Mouse (Mus musculus) C2C12 (cell line): ENCODE data around the gene Tmem144.

Source experiments
- CEBPB ChIP-seq: IDR thresholded peaks from one replicate; pipeline ENCODE4 v1.6.1; 2011; ENCODE audit warnings: low read depth, mild to moderate bottlenecking, control low read depth, moderate library complexity
- CTCF ChIP-seq: IDR thresholded peaks from one replicate; pipeline ENCODE4 v1.5.1; 2011; ENCODE audit not compliant: control insufficient read depth, insufficient read depth, insufficient read length
- FOSL1 ChIP-seq: IDR thresholded peaks from one replicate; pipeline ENCODE4 v1.8.0; 2011; ENCODE audit warnings: mild to moderate bottlenecking, low read length; ENCODE audit not compliant: poor library complexity, insufficient read depth, severe bottlenecking
- MAX ChIP-seq: IDR thresholded peaks from one replicate; pipeline ENCODE4 v1.6.1; 2011; ENCODE audit warnings: mild to moderate bottlenecking, control low read depth
- MYOD1 ChIP-seq: IDR thresholded peaks from one replicate; pipeline ENCODE4 v1.6.1; 2011; ENCODE audit warnings: low read depth; ENCODE audit not compliant: control insufficient read depth, insufficient read length
- MYOG ChIP-seq: IDR thresholded peaks from one replicate; pipeline ENCODE4 v1.6.1; 2011; ENCODE audit not compliant: control insufficient read depth, insufficient read length; ENCODE audit errors: extremely low read depth
- USF1 ChIP-seq: IDR thresholded peaks from one replicate; pipeline ENCODE4 v1.6.1; 2011; ENCODE audit warnings: low read depth, mild to moderate bottlenecking, control low read depth, moderate library complexity

GRCm38 (mm10) chr3:79901734-79902133 is 49.2 kb upstream of the Tmem144 start:
- TF ChIP-seq MAX (no peak), CTCF (no peak), CEBPB (no peak), MYOD1 (no peak), USF1 (no peak), MYOG (no peak), FOSL1 (no peak)
